Mouse (Mus musculus): ENCODE measurements around the gene 0610030E20Rik. TPM values are rescaled to one million over a fixed set of nuclear protein-coding genes. Genes with fewer than 3 reads are reported as not detected.

Gene 0610030E20Rik
- polyA plus RNA-seq (2014; fragmentation: Illumina TruSeq; extraction: RNeasy Lipid Tissue Mini Kit (QIAGEN cat#74804); ENCODE audit: low replicate concordance) = 57.5 TPM

GRCm38 (mm10) chr6:72347166-72347941 lies at the start of gene 0610030E20Rik:
Gene 0610030E20Rik, plus strand, starts transcription at chr6:72347317.

GRCm38 (mm10) chr6:72345074-72345567 lies 2.0 kb upstream of the 0610030E20Rik start, which contains the start of gene Usp39:
Gene Usp39, minus strand, starts transcription at chr6:72345184.

DNA sequence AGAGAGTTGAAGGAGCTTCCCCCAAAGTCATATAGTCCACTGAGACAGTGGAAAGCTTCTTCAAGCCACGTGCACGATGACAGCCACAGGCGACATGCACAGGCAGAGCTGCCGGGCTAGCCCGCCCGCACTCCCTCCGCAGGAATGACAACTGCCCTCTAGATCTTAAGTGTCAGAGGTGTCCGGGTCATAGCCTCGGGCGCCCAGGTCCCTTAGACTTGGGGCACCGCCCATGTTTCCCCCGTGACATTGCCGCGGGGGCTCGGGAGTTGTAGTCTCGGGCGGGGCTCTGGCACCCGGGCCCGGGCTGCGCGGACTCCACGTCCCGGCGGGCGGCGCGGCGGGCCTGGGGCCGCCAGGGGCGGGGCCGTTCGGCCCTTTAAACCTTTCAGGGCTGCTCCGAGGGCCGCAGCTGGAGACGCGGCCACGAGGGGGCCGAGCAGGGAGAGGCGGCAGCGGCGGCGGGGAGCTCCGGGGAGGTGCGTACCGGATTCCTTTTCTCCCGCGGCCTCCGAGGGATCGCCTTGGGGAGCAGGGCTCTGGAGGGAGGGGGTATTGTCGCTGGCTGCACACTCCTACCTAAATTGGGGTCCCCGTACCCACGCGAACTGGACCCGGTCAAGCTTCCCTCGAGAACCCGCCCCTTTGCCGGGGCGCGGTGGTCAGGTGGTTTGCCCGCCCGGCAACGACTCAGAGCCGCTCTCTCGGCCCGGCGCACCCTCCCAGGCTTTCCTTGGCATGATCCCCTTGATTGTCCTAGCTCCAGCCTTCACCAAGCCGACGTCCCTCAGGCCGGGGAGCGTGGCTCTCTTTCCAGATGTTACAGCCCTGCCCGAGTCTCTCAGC lies 8.2 kb downstream of the 0610030E20Rik start, which contains the start of gene Tmem150a:
Gene Tmem150a (plus strand): TSS at position 382 of the 846 bp plus-strand sequence.

GRCm38 (mm10) chr6:72366844-72367443 lies 19.8 kb downstream of the 0610030E20Rik start, which contains the start of gene Rnf181:
Gene Rnf181, minus strand, starts transcription at chr6:72366956.

GRCm38 (mm10) chr6:72380131-72380770 lies 33.1 kb downstream of the 0610030E20Rik start, which contains the start of gene Vamp5:
Gene Vamp5, minus strand, starts transcription at chr6:72380468.

GRCm38 (mm10) chr6:72389941-72390771 lies 43.0 kb downstream of the 0610030E20Rik start, which contains the start of gene Vamp8:
Gene Vamp8, minus strand, starts transcription at chr6:72390703.

Other genes starting within 250 kb of the 0610030E20Rik start
- 1.1 TPM for gene St3gal5, start 249.7 kb upstream of the 0610030E20Rik start, polyA plus RNA-seq (2014; fragmentation: Illumina TruSeq; extraction: RNeasy Lipid Tissue Mini Kit (QIAGEN cat#74804); ENCODE audit: low replicate concordance)
- gene Atoh8, start 111.7 kb upstream of the 0610030E20Rik start, polyA plus RNA-seq (2014; fragmentation: Illumina TruSeq; extraction: RNeasy Lipid Tissue Mini Kit (QIAGEN cat#74804); ENCODE audit: low replicate concordance) = not detected
- gene Sftpb, start 42.7 kb upstream of the 0610030E20Rik start, polyA plus RNA-seq (2014; fragmentation: Illumina TruSeq; extraction: RNeasy Lipid Tissue Mini Kit (QIAGEN cat#74804); ENCODE audit: low replicate concordance) = not detected
- 43.6 TPM for gene Usp39, start 2.1 kb upstream of the 0610030E20Rik start, polyA plus RNA-seq (2014; fragmentation: Illumina TruSeq; extraction: RNeasy Lipid Tissue Mini Kit (QIAGEN cat#74804); ENCODE audit: low replicate concordance)
- gene Tmem150a, start 8.1 kb downstream of the 0610030E20Rik start, polyA plus RNA-seq (2014; fragmentation: Illumina TruSeq; extraction: RNeasy Lipid Tissue Mini Kit (QIAGEN cat#74804); ENCODE audit: low replicate concordance) = 0.67 TPM
- gene Rnf181, start 19.6 kb downstream of the 0610030E20Rik start, polyA plus RNA-seq (2014; fragmentation: Illumina TruSeq; extraction: RNeasy Lipid Tissue Mini Kit (QIAGEN cat#74804); ENCODE audit: low replicate concordance) = 189 TPM
- 0.26 TPM for gene Vamp5, start 33.2 kb downstream of the 0610030E20Rik start, polyA plus RNA-seq (2014; fragmentation: Illumina TruSeq; extraction: RNeasy Lipid Tissue Mini Kit (QIAGEN cat#74804); ENCODE audit: low replicate concordance)
- 93.1 TPM for gene Vamp8, start 43.4 kb downstream of the 0610030E20Rik start, polyA plus RNA-seq (2014; fragmentation: Illumina TruSeq; extraction: RNeasy Lipid Tissue Mini Kit (QIAGEN cat#74804); ENCODE audit: low replicate concordance)
- gene Ggcx, start 67.0 kb downstream of the 0610030E20Rik start, polyA plus RNA-seq (2014; fragmentation: Illumina TruSeq; extraction: RNeasy Lipid Tissue Mini Kit (QIAGEN cat#74804); ENCODE audit: low replicate concordance) = 7.6 TPM
- gene Mat2a, start 92.2 kb downstream of the 0610030E20Rik start, polyA plus RNA-seq (2014; fragmentation: Illumina TruSeq; extraction: RNeasy Lipid Tissue Mini Kit (QIAGEN cat#74804); ENCODE audit: low replicate concordance) = 279 TPM
- gene Sh2d6, start 174.4 kb downstream of the 0610030E20Rik start, polyA plus RNA-seq (2014; fragmentation: Illumina TruSeq; extraction: RNeasy Lipid Tissue Mini Kit (QIAGEN cat#74804); ENCODE audit: low replicate concordance) = 0.41 TPM
- not detected for gene Capg, start 197.1 kb downstream of the 0610030E20Rik start, polyA plus RNA-seq (2014; fragmentation: Illumina TruSeq; extraction: RNeasy Lipid Tissue Mini Kit (QIAGEN cat#74804); ENCODE audit: low replicate concordance)

Data from small intestine, adult 10 weeks (tissue).